Mouse (Mus musculus) limb, embryonic 13.5 days (tissue): Measurements from ENCODE around the gene D330020A13Rik. TPM values are rescaled to one million over a fixed set of nuclear protein-coding genes. Genes with fewer than 3 reads are reported as not detected.
A peak's percentile ranks its signal among the peaks of the same experiment; 100 is the strongest.
"Not testable (repeated sequence)": the region's sequence is repeated elsewhere in the genome, so short reads cannot be mapped to it uniquely, and the experiment has no call there.

ENCODE experiments used
- ATAC-seq: fragments of 200-750 bp; cut with Nextera tagmentation; 2 replicates; pipeline ENCODE4 v1.8.0; 2017; ENCODE audit warnings: low read depth, moderate number of reproducible peaks, moderate TSS enrichment; ENCODE audit not compliant: low FRiP score
- H3K27ac ChIP-seq: fragments of 300-500 bp; sonication (generic); 2 replicates; pipeline ENCODE4 v1.5.1; 2015; ENCODE audit warnings: inconsistent platforms, mild to moderate bottlenecking, moderate library complexity
- H3K27me3 ChIP-seq: fragments of 300-500 bp; sonication (generic); 2 replicates; pipeline ENCODE4 v1.6.1; 2015; ENCODE audit warnings: mild to moderate bottlenecking, inconsistent platforms
- H3K36me3 ChIP-seq: fragments of 300-500 bp; sonication (generic); 2 replicates; pipeline ENCODE4 v1.6.1; 2015; ENCODE audit warnings: inconsistent platforms, mild to moderate bottlenecking, moderate library complexity
- H3K4me1 ChIP-seq: fragments of 300-500 bp; sonication (generic); 2 replicates; pipeline ENCODE4 v1.6.1; 2015; ENCODE audit warnings: inconsistent platforms
- H3K4me2 ChIP-seq: fragments of 300-500 bp; sonication (generic); replicated peaks from 2 replicates; pipeline ENCODE4 v1.6.1; 2015; ENCODE audit warnings: inconsistent platforms, mild to moderate bottlenecking, moderate library complexity
- H3K4me3 ChIP-seq: fragments of 300-500 bp; sonication (generic); 2 replicates; pipeline ENCODE4 v1.5.1; 2015; ENCODE audit warnings: moderate library complexity, mild to moderate bottlenecking, inconsistent platforms
- H3K9ac ChIP-seq: fragments of 300-500 bp; sonication (generic); 2 replicates; pipeline ENCODE4 v1.6.1; 2015; ENCODE audit warnings: mild to moderate bottlenecking, inconsistent platforms
- H3K9me3 ChIP-seq: fragments of 300-500 bp; sonication (generic); 2 replicates; pipeline ENCODE4 v1.6.1; 2016; ENCODE audit warnings: inconsistent platforms
- WGBS: fragments of 180-500 bp; shearing (Covaris S2); methylation state at CpG from one replicate; pipeline ENCODE4 v1.1.7; 2015; 5-methylcytosine and 5-hydroxymethylcytosine counted together
- polyA plus RNA-seq: library from polyadenylated mRNA; unstranded; fragments of >200 nt; fragmentation: Nextera tagmentation; extraction: Ambion mirVana; gene quantifications from 2 replicates; pipeline ENCODE4 v1.2.1, GENCODE M21; 2015

The D330020A13Rik gene
- polyA plus RNA-seq, 1 experiment from 2014 or later = 0.61 TPM

DNA sequence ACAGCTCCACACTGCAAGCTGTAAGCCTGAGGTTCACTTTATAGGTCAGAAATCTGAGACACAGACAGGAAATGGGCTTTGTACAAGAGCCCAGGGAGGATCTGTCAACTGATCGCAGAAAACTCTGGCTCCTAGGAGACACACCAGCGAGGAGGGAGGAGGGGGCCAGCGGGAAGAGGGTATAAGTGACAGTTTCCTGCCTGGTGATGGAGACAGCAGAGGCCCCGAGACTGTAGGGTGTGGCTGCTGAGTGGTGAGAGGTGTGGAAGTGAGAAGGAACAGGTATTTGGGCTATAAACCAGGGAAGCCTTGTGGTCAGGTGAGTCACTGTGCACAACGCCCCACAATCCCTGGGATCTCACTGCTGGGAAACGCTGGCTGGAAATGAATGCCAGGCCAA, 30.0 kb upstream of the D330020A13Rik start:
- H3K4me1 ChIP-seq = peaks cover 14% of the 10 kb centered on the region
- ATAC-seq = no peak
- 27% methylated on average over 6 of the region's 6 CpGs for WGBS

DNA sequence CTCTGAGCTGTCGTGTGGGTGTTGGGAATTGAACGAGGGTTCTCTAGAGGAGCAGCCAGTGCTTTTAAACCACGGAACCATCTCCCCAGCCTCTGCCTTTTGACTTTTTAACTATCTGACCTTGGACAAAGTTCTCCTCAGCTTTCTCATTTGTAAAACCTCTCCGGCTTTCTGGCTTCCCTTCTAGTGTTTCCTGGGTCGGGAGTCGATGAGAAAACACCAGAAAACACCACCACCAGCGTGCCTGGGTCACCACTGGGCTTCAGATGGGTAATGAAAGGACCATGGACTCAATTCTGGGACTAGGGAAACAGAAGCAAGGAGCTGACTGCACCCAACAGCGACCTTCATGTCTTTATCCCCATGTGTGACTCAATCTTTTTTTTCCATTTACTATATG, 20.0 kb upstream of the D330020A13Rik start:
- Histone ChIP-seq H3K9me3 (no peaks in the 10 kb centered on the region), H3K27me3 (no peaks in the 10 kb centered on the region), H3K27ac (no peak overlapping the region), H3K4me1 (peaks cover 14% of the 10 kb centered on the region), H3K4me3 (no peak overlapping the region), H3K36me3 (no peaks in the 10 kb centered on the region), H3K4me2 (no peak overlapping the region), H3K9ac (no peak overlapping the region)
- ATAC-seq = no peak
- 80% methylated on average over 8 of the region's 8 CpGs for WGBS

More for the DNA sequence above, 30.0 kb upstream of the D330020A13Rik start:
- no peak overlapping the region for H3K27ac ChIP-seq
- no peaks in the 10 kb centered on the region for H3K36me3 ChIP-seq
- no peak overlapping the region for H3K9ac ChIP-seq
- no peaks in the 10 kb centered on the region for H3K27me3 ChIP-seq
- H3K9me3 ChIP-seq = no peaks in the 10 kb centered on the region
- no peak overlapping the region for H3K4me2 ChIP-seq
- H3K4me3 ChIP-seq = no peak overlapping the region

GRCm38 (mm10) chr6:120274887-120275286, 19.3 kb upstream of the D330020A13Rik start:
- Histone ChIP-seq H3K27ac (peak overlapping the region; percentile 22; the same call in 1 of the 2 replicates), H3K27me3 (no peaks in the 10 kb centered on the region), H3K4me2 (no peak overlapping the region), H3K4me3 (no peak overlapping the region), H3K4me1 (peaks cover 14% of the 10 kb centered on the region), H3K36me3 (no peaks in the 10 kb centered on the region), H3K9me3 (no peaks in the 10 kb centered on the region), H3K9ac (no peak overlapping the region)
- ATAC-seq = peak; percentile 72
- 36% methylated on average over 4 of the region's 4 CpGs for WGBS

- Histone ChIP-seq H3K9me3 (no peaks in the 10 kb centered on the region), H3K4me3 (no peak overlapping the region), H3K4me2 (no peak overlapping the region), H3K27me3 (no peaks in the 10 kb centered on the region), H3K27ac (peak overlapping the region; percentile 22; the same call in 1 of the 2 replicates), H3K36me3 (no peaks in the 10 kb centered on the region), H3K4me1 (peaks cover 14% of the 10 kb centered on the region), H3K9ac (no peak overlapping the region)
- ATAC-seq = peak; percentile 40; the same call in 1 of the 2 replicates
- 42% methylated on average over 6 of the region's 6 CpGs for WGBS
Measured at GRCm38 (mm10) chr6:120275301-120275700, 18.9 kb upstream of the D330020A13Rik start.

DNA sequence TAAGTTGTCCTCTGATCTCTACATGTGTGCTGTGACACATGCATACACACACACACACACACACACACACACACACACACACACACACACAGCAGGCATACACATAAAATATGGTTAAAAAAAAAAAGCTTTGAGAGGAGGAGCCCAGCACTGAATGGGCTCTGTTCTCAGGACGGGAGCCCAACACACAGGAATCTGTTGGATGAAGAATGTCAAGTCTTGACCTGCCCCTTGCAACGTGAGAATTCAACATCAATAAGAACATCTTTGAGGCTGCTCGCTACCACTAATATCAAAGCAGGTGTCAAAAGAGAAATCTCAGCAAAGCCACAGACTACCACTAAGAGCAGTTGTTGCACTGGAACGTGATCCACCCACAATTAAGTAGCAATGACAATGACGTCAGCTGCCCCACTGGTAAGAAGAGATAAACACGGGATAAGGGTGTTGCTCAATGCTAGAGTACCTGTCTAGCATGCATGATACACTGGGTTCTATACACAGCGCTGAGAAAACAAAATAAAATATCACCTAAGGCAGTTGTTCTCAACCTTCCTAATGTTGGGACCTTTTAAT, 17.2 kb upstream of the D330020A13Rik start:
- no peak overlapping the region for H3K27ac ChIP-seq
- H3K9ac ChIP-seq = no peak overlapping the region
- H3K4me3 ChIP-seq = no peak overlapping the region
- H3K27me3 ChIP-seq = no peaks in the 10 kb centered on the region
- H3K4me1 ChIP-seq = peaks cover 14% of the 10 kb centered on the region
- WGBS = 72% methylated on average over 7 of the region's 7 CpGs
- no peak for ATAC-seq
- no peaks in the 10 kb centered on the region for H3K36me3 ChIP-seq
- no peak overlapping the region for H3K4me2 ChIP-seq
- no peaks in the 10 kb centered on the region for H3K9me3 ChIP-seq

DNA sequence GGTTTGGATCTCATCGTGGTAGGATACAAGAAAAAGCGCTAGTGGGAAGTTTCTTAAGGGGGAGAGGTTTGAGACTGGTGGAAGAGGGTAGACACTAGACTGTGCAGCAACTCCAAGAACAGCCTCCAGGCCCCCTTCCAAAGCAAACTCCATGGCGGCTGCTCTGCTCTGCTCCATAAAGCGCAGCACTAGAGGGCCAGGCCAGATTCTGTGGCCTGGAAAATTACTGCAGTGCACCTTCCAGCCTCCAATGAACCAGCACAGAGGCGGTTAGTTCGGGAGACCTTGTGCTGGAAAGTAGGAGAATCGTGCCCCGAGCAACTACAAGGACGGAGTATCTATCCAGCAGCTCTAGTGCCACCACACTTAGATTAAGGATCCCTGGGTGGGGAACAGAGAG, 6.9 kb upstream of the D330020A13Rik start:
- no peak overlapping the region for H3K27ac ChIP-seq
- no peak overlapping the region for H3K9ac ChIP-seq
- H3K4me1 ChIP-seq = no peaks in the 10 kb centered on the region
- WGBS = 82% methylated on average over 9 of the region's 9 CpGs
- no peak overlapping the region for H3K4me3 ChIP-seq
- H3K9me3 ChIP-seq = no peaks in the 10 kb centered on the region
- no peak overlapping the region for H3K4me2 ChIP-seq
- ATAC-seq = no peak
- H3K36me3 ChIP-seq = no peaks in the 10 kb centered on the region
- H3K27me3 ChIP-seq = peaks cover 11% of the 10 kb centered on the region

GRCm38 (mm10) chr6:120288541-120288940, 5.6 kb upstream of the D330020A13Rik start:
- no peak overlapping the region for H3K4me3 ChIP-seq
- no peaks in the 10 kb centered on the region for H3K9me3 ChIP-seq
- peaks cover 23% of the 10 kb centered on the region for H3K27me3 ChIP-seq
- no peak overlapping the region for H3K9ac ChIP-seq
- H3K36me3 ChIP-seq = no peaks in the 10 kb centered on the region
- ATAC-seq = no peak
- peaks cover 2% of the 10 kb centered on the region; the same call in 1 of the 2 replicates for H3K4me1 ChIP-seq
- no peak overlapping the region for H3K4me2 ChIP-seq
- no peak overlapping the region for H3K27ac ChIP-seq
- WGBS = 52% methylated on average over 7 of the region's 7 CpGs

DNA sequence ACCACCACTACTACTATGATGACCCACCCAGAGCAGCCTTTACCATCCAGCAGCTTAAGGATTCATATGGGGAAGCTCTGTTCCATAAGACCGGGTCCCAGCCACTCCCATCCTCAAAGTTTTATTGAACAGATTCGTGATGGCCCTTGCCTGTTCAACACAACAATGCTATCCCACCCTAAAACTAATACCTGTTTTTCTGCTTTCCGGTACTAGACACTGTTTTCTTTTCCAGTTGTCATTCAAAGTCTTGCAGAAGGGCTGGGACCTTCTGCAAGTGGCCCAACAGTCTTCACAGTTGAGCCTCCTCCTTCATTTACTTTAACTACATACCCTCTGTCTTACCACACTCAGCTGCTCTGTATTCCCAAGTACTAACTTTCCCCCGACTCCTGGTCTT, 4.7 kb upstream of the D330020A13Rik start:
- WGBS = 79% methylated on average over 4 of the region's 4 CpGs
- H3K4me1 ChIP-seq = peaks cover 5% of the 10 kb centered on the region; the same call in 1 of the 2 replicates
- no peak for ATAC-seq
- no peak overlapping the region for H3K4me3 ChIP-seq
- H3K4me2 ChIP-seq = no peak overlapping the region
- no peak overlapping the region for H3K9ac ChIP-seq
- no peak overlapping the region for H3K27ac ChIP-seq
- no peaks in the 10 kb centered on the region for H3K36me3 ChIP-seq
- H3K27me3 ChIP-seq = peaks cover 28% of the 10 kb centered on the region
- no peaks in the 10 kb centered on the region for H3K9me3 ChIP-seq

DNA sequence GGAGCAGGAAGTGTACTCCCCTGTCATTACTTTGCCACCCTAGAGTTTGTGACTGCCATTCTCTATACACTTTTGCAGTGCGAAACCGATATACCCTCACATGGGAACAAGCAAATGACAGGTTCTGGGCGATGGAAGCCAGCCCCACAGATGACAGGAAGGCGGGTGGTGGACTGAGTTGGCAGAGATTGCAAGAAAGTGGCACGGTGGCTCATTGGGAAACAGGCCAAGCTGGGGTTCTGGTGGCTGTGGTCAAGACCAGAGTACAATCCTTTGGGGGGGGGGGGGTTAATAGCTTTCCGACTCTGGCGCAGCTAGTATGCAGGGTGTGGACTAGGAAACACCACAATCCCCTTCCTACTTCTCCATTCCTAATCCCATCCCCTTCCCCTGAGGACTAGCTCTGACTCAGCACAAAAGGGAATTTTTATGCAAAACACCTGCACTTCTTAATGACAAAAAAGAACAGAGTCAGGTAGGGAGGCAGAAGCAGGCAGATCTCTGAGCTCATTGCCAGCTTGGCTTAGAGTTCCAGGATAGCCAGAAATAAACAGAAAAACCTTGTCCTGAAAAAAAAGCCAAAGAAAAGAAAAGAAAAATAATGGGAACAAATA, 2.7 kb upstream of the D330020A13Rik start:
- peaks cover 9% of the 10 kb centered on the region for H3K4me1 ChIP-seq
- H3K36me3 ChIP-seq = no peaks in the 10 kb centered on the region
- H3K4me2 ChIP-seq = no peak overlapping the region
- H3K9me3 ChIP-seq = no peaks in the 10 kb centered on the region
- no peak overlapping the region for H3K4me3 ChIP-seq
- H3K9ac ChIP-seq = no peak overlapping the region
- H3K27ac ChIP-seq = no peak overlapping the region
- ATAC-seq = no peak
- 93% methylated on average over 7 of the region's 7 CpGs for WGBS
- H3K27me3 ChIP-seq = peaks cover 47% of the 10 kb centered on the region

DNA sequence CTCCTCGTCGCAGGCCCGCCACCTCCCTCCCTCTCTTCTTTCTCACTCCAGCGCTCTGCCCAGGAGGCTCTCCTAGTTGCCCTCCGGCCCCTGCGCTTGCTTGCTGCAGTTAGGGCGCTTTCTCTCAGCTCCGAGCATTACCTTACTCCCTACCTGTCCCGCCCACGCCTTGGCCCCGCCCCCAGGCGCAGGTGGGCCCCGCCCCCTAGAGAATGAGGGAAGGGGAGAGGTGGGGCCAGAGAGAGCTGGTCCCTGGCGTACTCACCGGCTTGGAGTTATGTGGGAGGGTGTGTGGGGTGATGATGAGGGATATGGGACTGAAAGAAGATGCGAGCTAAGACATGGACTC, 595 bp downstream of the D330020A13Rik start:
- H3K27ac ChIP-seq = no peak overlapping the region
- H3K4me2 ChIP-seq = peak overlapping the region; percentile 97
- H3K27me3 ChIP-seq = peaks cover 47% of the 10 kb centered on the region
- no peaks in the 10 kb centered on the region for H3K9me3 ChIP-seq
- H3K4me1 ChIP-seq = peaks cover 9% of the 10 kb centered on the region
- peak; percentile 71 for ATAC-seq
- under 1% methylated on average over 16 of the region's 16 CpGs for WGBS
- no peaks in the 10 kb centered on the region for H3K36me3 ChIP-seq
- peak overlapping the region; percentile 69 for H3K4me3 ChIP-seq
- peak overlapping the region; percentile 75 for H3K9ac ChIP-seq

DNA sequence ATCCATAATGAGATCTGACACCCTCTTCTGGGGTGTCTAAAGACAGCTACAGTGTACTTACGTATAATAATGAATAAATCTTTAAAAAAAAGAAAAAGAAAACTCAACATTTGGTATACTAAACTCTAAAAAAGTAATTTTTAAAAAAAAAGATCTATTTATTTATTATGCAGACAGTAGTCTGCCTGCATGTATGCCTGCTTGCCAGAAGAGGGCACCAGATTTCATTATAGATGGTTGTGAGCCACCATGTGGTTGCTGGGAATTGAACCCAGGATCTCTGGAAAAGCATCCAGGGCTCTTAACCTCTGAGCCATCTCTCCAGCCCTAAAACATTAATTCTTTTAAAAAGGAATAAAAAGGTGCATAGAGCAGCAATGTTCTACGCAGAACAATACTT, 2.4 kb downstream of the D330020A13Rik start:
- not testable (repeated sequence) for H3K9ac ChIP-seq, H3K4me2 ChIP-seq, H3K4me1 ChIP-seq, ATAC-seq, H3K9me3 ChIP-seq, H3K27ac ChIP-seq, H3K36me3 ChIP-seq, H3K4me3 ChIP-seq
- peaks cover 42% of the 10 kb centered on the region for H3K27me3 ChIP-seq
- 99% methylated on average over 2 of the region's 2 CpGs for WGBS

DNA sequence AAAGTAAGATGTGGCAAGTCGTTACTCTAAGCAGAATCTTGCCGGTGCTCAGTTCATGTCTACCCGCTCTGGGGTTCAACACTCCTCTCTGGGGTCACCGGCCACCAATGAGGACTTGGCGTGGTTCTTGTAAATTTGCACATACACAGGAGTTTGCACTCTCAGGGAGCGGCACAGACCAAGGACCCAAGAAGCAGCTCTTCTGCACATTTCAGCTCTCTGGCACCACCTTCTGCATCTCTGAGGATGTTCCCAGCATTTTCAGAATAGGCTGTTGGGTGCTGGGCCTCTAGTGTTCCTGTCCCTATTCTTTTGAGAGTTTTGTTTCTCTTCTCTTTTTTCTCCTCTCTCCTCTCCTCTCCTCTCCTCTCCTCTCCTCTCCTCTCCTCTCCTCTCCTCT, 7.0 kb downstream of the D330020A13Rik start:
- H3K36me3 ChIP-seq = no peaks in the 10 kb centered on the region
- ATAC-seq = no peak
- no peaks in the 10 kb centered on the region for H3K9me3 ChIP-seq
- H3K4me3 ChIP-seq = no peak overlapping the region
- WGBS = 21% methylated on average over 6 of the region's 6 CpGs
- H3K4me2 ChIP-seq = no peak overlapping the region; the same call in 1 of the 2 replicates
- H3K4me1 ChIP-seq = peaks cover 4% of the 10 kb centered on the region; the same call in 1 of the 2 replicates
- 0 out of 2 replicates have a peak, but pooled peaks cover 1% of the 10 kb centered on the region for H3K27me3 ChIP-seq
- no peak overlapping the region for H3K27ac ChIP-seq
- no peak overlapping the region for H3K9ac ChIP-seq
